Mouse (Mus musculus) telencephalon, adult 2 months (tissue): ENCODE data around the gene Rnf186.

ENCODE experiments used
- DNase-seq: peaks from one replicate; pipeline ENCODE4 v3.0.0-alpha.2; 2011; ENCODE audit warnings: low read depth, low spot score

The Rnf186 gene

DNA sequence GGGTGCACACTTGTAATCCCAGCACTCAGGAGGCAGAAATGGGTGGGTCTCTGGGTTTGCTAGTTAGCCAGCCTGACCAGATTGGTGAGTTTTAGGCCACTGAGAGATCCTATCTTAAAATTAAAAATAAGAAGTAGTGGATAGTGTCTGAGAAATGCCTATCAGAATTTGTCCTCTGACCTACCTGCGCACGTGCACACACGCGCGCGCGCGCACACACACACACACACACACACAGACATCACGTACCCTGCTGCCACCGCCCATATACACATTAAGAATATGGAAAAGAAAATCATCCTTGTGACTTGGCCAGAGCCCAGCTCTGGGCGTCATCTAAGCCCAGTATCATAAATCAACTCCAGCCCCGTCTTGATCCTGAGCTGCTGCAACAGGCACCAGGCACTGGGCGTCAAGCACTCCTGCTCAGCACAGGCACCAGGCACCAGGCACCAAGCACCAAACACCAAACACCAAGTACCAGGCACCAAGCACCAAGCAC lies 44.3 kb downstream of the Rnf186 start:
- DNase-seq = no peak

GRCm38 (mm10) chr4:139013281-139013680 lies 46.4 kb downstream of the Rnf186 start:
- DNase-seq = no peak

GRCm38 (mm10) chr4:139014793-139015192 lies 47.9 kb downstream of the Rnf186 start:
- DNase-seq = no peak
